Mouse (Mus musculus): ENCODE results near the gene Anp32a.

- TF ChIP-seq ZNF384 (IDR thresholded peaks at IDR 0.05; ENCODE audit: low read depth, low read length) (no peak), CHD2 (IDR thresholded peaks at IDR 0.05; ENCODE audit: low read depth, low read length) (no peak), HCFC1 (IDR thresholded peaks at IDR 0.05; ENCODE audit: borderline replicate concordance, insufficient read depth, low read length) (no peak), ZC3H11A (IDR thresholded peaks at IDR 0.05; ENCODE audit: borderline replicate concordance, low read depth, low read length) (no peak), MAFK (IDR thresholded peaks at IDR 0.05; ENCODE audit: insufficient read depth, low read depth, low read length) (no peak)
Measured at GRCm38 (mm10) chr9:62423871-62424270, 82.8 kb downstream of the Anp32a start.

All from ES-E14 (cell line).